Mouse (Mus musculus): ENCODE data around the gene Lrp11. TPM values are rescaled to one million over a fixed set of nuclear protein-coding genes. Genes with fewer than 3 reads are reported as not detected.
A peak's percentile ranks its signal among the peaks of the same experiment; 100 is the strongest.

Lrp11 gene
- polyA plus RNA-seq, 1 experiment from 2014 or later, result 37.8 TPM

- 87% methylated on average over 2 of the region's 2 CpGs for WGBS
- peaks cover 40% of the 10 kb centered on the region for H3K36me3 ChIP-seq (ENCODE audit: control insufficient read depth, insufficient read depth, low read length)
- H3K9ac ChIP-seq (replicated peaks; ENCODE audit: low read depth, low read length), result no peak overlapping the region
- no peaks in the 10 kb centered on the region for H3K27me3 ChIP-seq (ENCODE audit: control insufficient read depth, insufficient read depth, low read length)
- no peak overlapping the region for H3K4me2 ChIP-seq (ENCODE audit: low read depth, low read length)
- ATAC-seq (ENCODE audit: low read depth), result no peak
- no peaks in the 10 kb centered on the region for H3K9me3 ChIP-seq (ENCODE audit: control insufficient read depth, low read length)
- no peak overlapping the region for H3K4me3 ChIP-seq (ENCODE audit: low read depth, low read length)
- H3K4me1 ChIP-seq (ENCODE audit: control insufficient read depth, insufficient read depth, low read length), result no peaks in the 10 kb centered on the region
- no peak overlapping the region for H3K27ac ChIP-seq (ENCODE audit: low read depth, low read length)
Measured at GRCm38 (mm10) chr10:7645911-7646310, 56.3 kb downstream of the Lrp11 start.

GRCm38 (mm10) chr10:7649059-7649458 is 59.5 kb downstream of the Lrp11 start:
- Histone ChIP-seq H3K4me3 (ENCODE audit: low read depth, low read length) (no peak overlapping the region), H3K36me3 (ENCODE audit: control insufficient read depth, insufficient read depth, low read length) (peaks cover 33% of the 10 kb centered on the region), H3K9ac (replicated peaks; ENCODE audit: low read depth, low read length) (no peak overlapping the region), H3K27ac (ENCODE audit: low read depth, low read length) (no peak overlapping the region), H3K9me3 (ENCODE audit: control insufficient read depth, low read length) (no peaks in the 10 kb centered on the region), H3K4me1 (ENCODE audit: control insufficient read depth, insufficient read depth, low read length) (no peaks in the 10 kb centered on the region), H3K4me2 (ENCODE audit: low read depth, low read length) (no peak overlapping the region), H3K27me3 (ENCODE audit: control insufficient read depth, insufficient read depth, low read length) (no peaks in the 10 kb centered on the region)
- WGBS, result 94% methylated on average over 4 of the region's 4 CpGs
- ATAC-seq (ENCODE audit: low read depth), result no peak

GRCm38 (mm10) chr10:7651057-7651456 is 61.5 kb downstream of the Lrp11 start:
- ATAC-seq (ENCODE audit: low read depth), result no peak
- WGBS, result 91% methylated on average over 2 of the region's 2 CpGs
- H3K4me3 ChIP-seq (ENCODE audit: low read depth, low read length), result no peak overlapping the region
- H3K36me3 ChIP-seq (ENCODE audit: control insufficient read depth, insufficient read depth, low read length), result peaks cover 25% of the 10 kb centered on the region
- H3K27me3 ChIP-seq (ENCODE audit: control insufficient read depth, insufficient read depth, low read length), result no peaks in the 10 kb centered on the region
- no peak overlapping the region for H3K9ac ChIP-seq (replicated peaks; ENCODE audit: low read depth, low read length)
- no peak overlapping the region for H3K4me2 ChIP-seq (ENCODE audit: low read depth, low read length)
- no peaks in the 10 kb centered on the region for H3K4me1 ChIP-seq (ENCODE audit: control insufficient read depth, insufficient read depth, low read length)
- H3K9me3 ChIP-seq (ENCODE audit: control insufficient read depth, low read length), result no peaks in the 10 kb centered on the region
- H3K27ac ChIP-seq (ENCODE audit: low read depth, low read length), result no peak overlapping the region

GRCm38 (mm10) chr10:7662471-7663141 is 73.0 kb downstream of the Lrp11 start:
- under 1% methylated on average over 44 of the region's 44 CpGs for WGBS
- Histone ChIP-seq H3K4me2 (ENCODE audit: low read depth, low read length) (peak overlapping the region; percentile 88), H3K27me3 (ENCODE audit: control insufficient read depth, insufficient read depth, low read length) (no peaks in the 10 kb centered on the region), H3K9me3 (ENCODE audit: control insufficient read depth, low read length) (no peaks in the 10 kb centered on the region), H3K4me1 (ENCODE audit: control insufficient read depth, insufficient read depth, low read length) (peaks cover 10% of the 10 kb centered on the region; the same call in 1 of the 2 replicates), H3K27ac (ENCODE audit: low read depth, low read length) (peak overlapping the region; percentile 92), H3K36me3 (ENCODE audit: control insufficient read depth, insufficient read depth, low read length) (no peaks in the 10 kb centered on the region), H3K4me3 (ENCODE audit: low read depth, low read length) (peak overlapping the region; percentile 94), H3K9ac (replicated peaks; ENCODE audit: low read depth, low read length) (peak overlapping the region; percentile 84)
- peak; percentile 81 for ATAC-seq (ENCODE audit: low read depth)

- Histone ChIP-seq H3K4me2 (ENCODE audit: low read depth, low read length) (peak overlapping the region; percentile 88), H3K27me3 (ENCODE audit: control insufficient read depth, insufficient read depth, low read length) (no peaks in the 10 kb centered on the region), H3K4me1 (ENCODE audit: control insufficient read depth, insufficient read depth, low read length) (peaks cover 15% of the 10 kb centered on the region), H3K9ac (replicated peaks; ENCODE audit: low read depth, low read length) (peak overlapping the region; percentile 84), H3K27ac (ENCODE audit: low read depth, low read length) (peak overlapping the region; percentile 92), H3K9me3 (ENCODE audit: control insufficient read depth, low read length) (no peaks in the 10 kb centered on the region), H3K36me3 (ENCODE audit: control insufficient read depth, insufficient read depth, low read length) (no peaks in the 10 kb centered on the region), H3K4me3 (ENCODE audit: low read depth, low read length) (peak overlapping the region; percentile 94)
- WGBS, result under 1% methylated on average over 57 of the region's 64 CpGs
- peak; percentile 93 for ATAC-seq (ENCODE audit: low read depth)
Measured at GRCm38 (mm10) chr10:7663159-7664026, 73.8 kb downstream of the Lrp11 start.

- peaks cover 15% of the 10 kb centered on the region for H3K4me1 ChIP-seq (ENCODE audit: control insufficient read depth, insufficient read depth, low read length)
- H3K9me3 ChIP-seq (ENCODE audit: control insufficient read depth, low read length), result no peaks in the 10 kb centered on the region
- no peaks in the 10 kb centered on the region for H3K36me3 ChIP-seq (ENCODE audit: control insufficient read depth, insufficient read depth, low read length)
- H3K27me3 ChIP-seq (ENCODE audit: control insufficient read depth, insufficient read depth, low read length), result no peaks in the 10 kb centered on the region
- peak overlapping the region; percentile 84; the same call in 1 of the 2 replicates for H3K9ac ChIP-seq (replicated peaks; ENCODE audit: low read depth, low read length)
- WGBS, result 73% methylated on average over 6 of the region's 6 CpGs
- peak overlapping the region; percentile 92 for H3K27ac ChIP-seq (ENCODE audit: low read depth, low read length)
- H3K4me3 ChIP-seq (ENCODE audit: low read depth, low read length), result peak overlapping the region; percentile 94
- ATAC-seq (ENCODE audit: low read depth), result no peak
- peak overlapping the region; percentile 88 for H3K4me2 ChIP-seq (ENCODE audit: low read depth, low read length)
Measured at GRCm38 (mm10) chr10:7664027-7664526, 74.5 kb downstream of the Lrp11 start.

- Histone ChIP-seq H3K4me3 (ENCODE audit: low read depth, low read length) (no peak overlapping the region), H3K27ac (ENCODE audit: low read depth, low read length) (no peak overlapping the region), H3K4me2 (ENCODE audit: low read depth, low read length) (no peak overlapping the region), H3K4me1 (ENCODE audit: control insufficient read depth, insufficient read depth, low read length) (peaks cover 15% of the 10 kb centered on the region), H3K36me3 (ENCODE audit: control insufficient read depth, insufficient read depth, low read length) (no peaks in the 10 kb centered on the region), H3K9ac (replicated peaks; ENCODE audit: low read depth, low read length) (no peak overlapping the region), H3K27me3 (ENCODE audit: control insufficient read depth, insufficient read depth, low read length) (no peaks in the 10 kb centered on the region), H3K9me3 (ENCODE audit: control insufficient read depth, low read length) (no peaks in the 10 kb centered on the region)
- no peak for ATAC-seq (ENCODE audit: low read depth)
- 91% methylated on average over 1 of the region's 1 CpGs for WGBS
Measured at GRCm38 (mm10) chr10:7664889-7665288, 75.3 kb downstream of the Lrp11 start.

- Histone ChIP-seq H3K4me1 (ENCODE audit: control insufficient read depth, insufficient read depth, low read length) (peaks cover 11% of the 10 kb centered on the region), H3K9me3 (ENCODE audit: control insufficient read depth, low read length) (no peaks in the 10 kb centered on the region)
- ATAC-seq (ENCODE audit: low read depth), result peak; percentile 84
Measured at GRCm38 (mm10) chr10:7667342-7667802, 77.8 kb downstream of the Lrp11 start, which contains the start of gene Nup43. TSS of gene Nup43 (plus strand) at chr10:7667503.

More at GRCm38 (mm10) chr10:7667342-7667802, 77.8 kb downstream of the Lrp11 start, which contains the start of gene Nup43:
- Histone ChIP-seq H3K27ac (ENCODE audit: low read depth, low read length) (0 out of 2 replicates have a peak within 1 kb of the TSS, but pooled peaks have one; percentile 25), H3K36me3 (ENCODE audit: control insufficient read depth, insufficient read depth, low read length) (no peaks in the 10 kb centered on the region), H3K4me2 (ENCODE audit: low read depth, low read length) (peak within 1 kb of the TSS; percentile 70), H3K27me3 (ENCODE audit: control insufficient read depth, insufficient read depth, low read length) (no peaks in the 10 kb centered on the region), H3K4me3 (ENCODE audit: low read depth, low read length) (peak within 1 kb of the TSS; percentile 70), H3K9ac (replicated peaks; ENCODE audit: low read depth, low read length) (peak within 1 kb of the TSS; percentile 63)
- WGBS, result under 1% methylated on average over 24 of the region's 24 CpGs
